Mouse (Mus musculus): Measurements from ENCODE around the gene Slc22a7. TPM values are rescaled to one million over a fixed set of nuclear protein-coding genes. Genes with fewer than 3 reads are reported as not detected.

Gene Slc22a7
- total RNA-seq, 2 experiments from 2014 or later = not detected

GRCm38 (mm10) chr17:46436672-46437366 lies 1.4 kb downstream of the Slc22a7 start:
- peak; percentile 53 for DNase-seq

- DNase-seq = no peak
Observed at GRCm38 (mm10) chr17:46433627-46434026, 4.6 kb downstream of the Slc22a7 start.

DNA sequence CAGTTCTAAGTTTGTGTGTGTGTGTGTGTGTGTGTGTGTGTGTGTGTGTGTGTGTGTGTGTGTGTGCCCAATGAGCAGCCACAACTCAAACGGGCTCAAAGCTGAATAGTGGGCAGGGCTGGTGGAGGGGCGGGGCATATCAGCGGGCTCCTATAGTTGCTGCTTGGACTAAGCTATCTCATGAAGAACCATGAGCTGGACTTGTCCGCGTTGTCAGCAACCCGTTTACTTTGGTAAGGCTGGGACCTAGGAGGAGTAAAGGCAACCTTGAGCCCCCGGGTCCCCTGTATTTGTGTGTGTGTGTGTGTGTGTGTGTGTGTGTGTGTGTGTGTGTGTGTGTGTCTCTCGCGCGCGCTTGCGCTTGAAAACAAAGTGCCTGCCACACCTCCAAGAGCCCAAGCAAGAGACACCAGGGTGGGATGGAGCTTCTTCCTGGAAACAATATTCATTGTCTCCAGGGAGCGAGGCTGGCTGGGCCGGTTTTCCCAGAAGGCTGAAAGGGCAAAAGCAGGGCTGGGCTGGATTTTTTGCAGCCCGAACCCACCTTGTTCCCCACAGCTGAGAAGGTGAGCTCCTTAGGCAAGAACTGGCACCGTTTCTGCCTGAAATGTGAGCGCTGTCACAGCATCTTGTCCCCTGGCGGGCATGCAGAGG lies 9.4 kb downstream of the Slc22a7 start, which contains the start of gene Crip3:
Crip3 (plus strand) TSS at position 166 of the 654 bp plus-strand sequence.
- DNase-seq = no peak

GRCm38 (mm10) chr17:46426496-46426895 lies 11.8 kb downstream of the Slc22a7 start:
- no peak for DNase-seq

GRCm38 (mm10) chr17:46419717-46420116 lies 18.5 kb downstream of the Slc22a7 start:
- DNase-seq = no peak

DNA sequence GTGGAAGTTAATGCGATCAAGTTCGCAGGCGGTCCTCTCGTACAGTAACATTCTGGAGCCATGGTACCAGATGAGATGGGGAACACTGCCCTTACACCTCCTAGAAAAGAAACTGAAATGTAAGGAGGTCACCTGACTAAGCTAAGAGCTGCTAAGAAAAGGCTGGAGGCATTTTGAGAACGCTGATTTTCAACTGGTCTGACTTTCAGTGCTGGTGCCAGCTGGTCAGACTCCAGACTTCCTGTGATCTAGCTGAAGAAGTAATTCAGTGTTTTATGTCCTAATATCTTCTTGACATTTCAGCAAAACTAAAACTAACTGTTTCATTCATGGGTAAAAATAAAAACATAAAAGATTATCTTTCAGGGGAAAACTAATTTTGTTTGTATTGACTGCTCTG lies 19.6 kb downstream of the Slc22a7 start:
- DNase-seq = no peak

DNA sequence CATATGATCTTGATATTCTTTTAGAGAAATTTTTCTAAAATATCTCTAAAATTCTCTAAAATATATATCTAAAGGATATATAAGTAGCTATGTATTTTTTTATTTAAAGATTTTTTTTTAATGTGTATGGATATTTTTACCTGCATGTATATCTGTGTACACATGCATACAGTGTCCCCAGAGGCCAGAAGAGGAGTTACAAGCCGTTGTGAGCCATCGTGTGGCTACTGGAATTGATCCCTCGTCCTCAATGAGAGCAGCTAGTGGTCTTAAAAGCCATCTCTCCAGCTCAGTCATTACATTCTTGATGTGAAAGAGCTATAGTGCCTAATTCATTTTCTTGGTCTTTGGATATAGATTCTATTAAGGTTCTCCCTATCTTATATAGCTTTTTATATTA lies 29.8 kb downstream of the Slc22a7 start:
- DNase-seq = no peak

GRCm38 (mm10) chr17:46394631-46395030 lies 43.6 kb downstream of the Slc22a7 start:
- DNase-seq = no peak

DNA sequence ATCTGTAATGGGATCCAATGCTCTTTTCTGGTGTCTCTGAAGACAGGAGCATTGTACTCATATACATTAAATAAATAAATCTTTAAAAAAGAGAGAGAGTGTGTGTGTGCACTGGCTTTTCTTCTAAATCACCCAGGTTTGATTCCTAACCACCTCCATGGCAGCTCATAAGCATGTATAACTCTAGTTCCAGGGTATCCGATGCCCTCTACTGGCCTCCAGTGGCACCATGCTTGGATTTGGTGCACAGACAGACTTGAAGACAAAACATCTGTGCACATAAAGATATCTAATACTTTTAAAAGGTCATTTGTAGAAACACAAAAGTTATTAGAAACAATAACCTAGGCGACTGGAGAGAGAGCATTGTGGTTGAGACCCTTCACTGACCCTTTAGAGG lies 45.2 kb downstream of the Slc22a7 start:
- DNase-seq = no peak

- no peak for DNase-seq
Observed at GRCm38 (mm10) chr17:46388200-46388599, 50.1 kb downstream of the Slc22a7 start.

GRCm38 (mm10) chr17:46384061-46384801 lies 54.0 kb downstream of the Slc22a7 start:
- peak; percentile 14 for DNase-seq

DNA sequence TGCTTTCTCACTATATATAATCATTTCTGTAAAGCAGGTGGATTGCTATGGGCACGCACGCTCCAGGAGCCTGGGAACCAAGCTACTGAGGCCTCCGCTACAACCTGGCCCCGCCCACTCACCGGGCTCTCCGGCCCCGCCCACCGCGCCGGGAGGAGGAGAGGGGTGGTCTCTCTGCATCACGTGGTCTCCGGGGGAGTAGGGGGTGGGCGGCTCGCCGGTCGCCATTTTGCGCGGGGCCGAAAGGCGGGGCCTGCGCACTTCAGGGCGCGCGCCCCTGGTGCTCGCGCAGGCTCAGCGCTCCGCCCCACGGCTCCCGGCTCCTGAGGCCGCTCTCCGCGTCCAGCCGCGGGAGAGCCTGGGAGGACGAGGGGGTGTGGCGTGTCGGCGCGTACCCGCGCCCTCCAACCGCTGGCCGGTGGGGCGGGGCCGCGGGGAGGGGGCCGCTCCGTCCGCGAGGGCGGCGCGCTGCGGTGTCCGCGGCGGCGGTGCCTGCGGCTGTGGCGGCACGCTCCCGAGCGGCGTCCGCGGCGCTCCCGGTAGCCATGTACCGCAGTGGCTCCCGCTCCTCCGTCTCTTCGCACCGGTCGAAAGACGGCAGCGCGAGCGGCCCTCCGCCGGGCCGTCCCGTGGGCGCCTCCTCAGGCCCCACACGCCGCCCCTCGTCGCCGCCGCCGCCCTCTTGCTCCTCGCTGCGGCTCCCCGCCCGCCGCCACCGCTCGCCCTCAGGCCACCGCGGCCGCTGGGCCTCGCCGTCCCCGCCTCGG lies 54.8 kb downstream of the Slc22a7 start, which contains the start of gene Zfp318:
Zfp318 (plus strand) TSS at position 438 of the 767 bp plus-strand sequence.
- peak; percentile 98 for DNase-seq

Other genes with a start within 250 kb of the Slc22a7 start
- gene Polh, start 235.8 kb downstream of the Slc22a7 start, total RNA-seq (2021) = 10 to 100 TPM; 10.6 to 10.9 TPM
- gene Xpo5, start 235.7 kb downstream of the Slc22a7 start, total RNA-seq (2021) = 1 to 10 TPM; 9.0 to 9.4 TPM
- gene Polr1c, start 190.4 kb downstream of the Slc22a7 start, total RNA-seq (2021) = 10 to 100 TPM; 16.4 to 16.5 TPM
- gene Yipf3, start 190.4 kb downstream of the Slc22a7 start, total RNA-seq (2021) = 10 to 100 TPM; 49.4 to 54.7 TPM
- under 1 TPM; 0.33 to 0.35 TPM for gene Lrrc73, start 184.9 kb downstream of the Slc22a7 start, total RNA-seq (2021)
- 10 to 100 TPM; 31.7 to 39.1 TPM for gene Tjap1, start 155.4 kb downstream of the Slc22a7 start, total RNA-seq (2021)
- under 1 TPM in 1 of 2 experiments, not detected in 1; 0.21 TPM for gene Dlk2, start 141.0 kb downstream of the Slc22a7 start, total RNA-seq (2021)
- 1 to 10 TPM; 2.7 to 2.8 TPM for gene Abcc10, start 110.1 kb downstream of the Slc22a7 start, total RNA-seq (2021)
- 10 to 100 TPM; 11.4 to 12.6 TPM for gene Zfp318, start 54.7 kb downstream of the Slc22a7 start, total RNA-seq (2021)
- gene Crip3, start 9.5 kb downstream of the Slc22a7 start, total RNA-seq (2021) = under 1 TPM in 1 of 2 experiments, not detected in 1; 0.78 TPM
- gene Ttbk1, start 49.2 kb upstream of the Slc22a7 start, total RNA-seq (2021) = 1 to 10 TPM in 1 of 2 experiments, under 1 TPM in 1; 0.77 to 1.4 TPM
- gene Dnph1, start 58.3 kb upstream of the Slc22a7 start, total RNA-seq (2021) = 1 to 10 TPM; 4.5 to 5.4 TPM
- gene Cul9, start 107.9 kb upstream of the Slc22a7 start, total RNA-seq (2021) = 10 to 100 TPM; 11.7 to 12.1 TPM
- gene Srf, start 117.7 kb upstream of the Slc22a7 start, total RNA-seq (2021) = 10 to 100 TPM; 64.6 to 85.8 TPM
- 1 to 10 TPM; 1.1 to 1.3 TPM for gene Ptk7, start 191.0 kb upstream of the Slc22a7 start, total RNA-seq (2021)
- gene Klc4, start 207.6 kb upstream of the Slc22a7 start, total RNA-seq (2021) = 10 to 100 TPM; 12.7 to 15.0 TPM
- gene Mrpl2, start 207.8 kb upstream of the Slc22a7 start, total RNA-seq (2021) = 100 to 1,000 TPM in 1 of 2 experiments, 10 to 100 TPM in 1; 99.2 to 110 TPM
- gene Cul7, start 211.9 kb upstream of the Slc22a7 start, total RNA-seq (2021) = 10 to 100 TPM in 1 of 2 experiments, 1 to 10 TPM in 1; 8.8 to 14.4 TPM
- 10 to 100 TPM in 1 of 2 experiments, 1 to 10 TPM in 1; 7.5 to 12.1 TPM for gene Rrp36, start 235.9 kb upstream of the Slc22a7 start, total RNA-seq (2021)
- 10 to 100 TPM; 45.3 to 54.7 TPM for gene Mea1, start 240.3 kb upstream of the Slc22a7 start, total RNA-seq (2021)
- 100 to 1,000 TPM; 135 to 168 TPM for gene Klhdc3, start 242.5 kb upstream of the Slc22a7 start, total RNA-seq (2021)

Measured in gastrocnemius, postnatal 25 days (tissue).